Mouse (Mus musculus) hindbrain, embryonic 14.5 days (tissue): ENCODE measurements at regions not wholly inside any gene's neighbourhood (a gene's known extent, or its start where the extent isn't known, plus 50 kb on each side); places are given as distances from the start of the nearest gene placed in this dataset.

Experiments
- ATAC-seq: fragments of 200-750 bp; cut with Nextera tagmentation; 2 replicates; pipeline ENCODE4 v1.8.0; 2017; ENCODE audit warnings: moderate number of reproducible peaks, mild to moderate bottlenecking, moderate TSS enrichment, moderate library complexity; ENCODE audit not compliant: low FRiP score
- DNase-seq: peaks from one replicate; pipeline ENCODE4 v3.0.0-alpha.2; 2015; ENCODE audit warnings: low spot score
- H3K27ac ChIP-seq: fragments of 300-500 bp; sonication (generic); 2 replicates; pipeline ENCODE4 v1.5.1; 2014; ENCODE audit warnings: mild to moderate bottlenecking, moderate library complexity
- H3K27me3 ChIP-seq: fragments of 300-500 bp; sonication (generic); 2 replicates; pipeline ENCODE4 v1.6.1; 2014; ENCODE audit warnings: mild to moderate bottlenecking, low read length, mixed read lengths; ENCODE audit not compliant: control insufficient read depth, insufficient read depth
- H3K36me3 ChIP-seq: fragments of 300-500 bp; sonication (generic); replicated peaks from 2 replicates; pipeline ENCODE4 v1.6.1; 2014; ENCODE audit not compliant: control insufficient read depth, insufficient read depth
- H3K4me1 ChIP-seq: fragments of 300-500 bp; sonication (generic); replicated peaks from 2 replicates; pipeline ENCODE4 v1.6.1; 2014; ENCODE audit warnings: antibody characterized with exemption, low read length, mixed read lengths; ENCODE audit not compliant: control insufficient read depth, insufficient read depth
- H3K4me2 ChIP-seq: fragments of 300-500 bp; sonication (generic); replicated peaks from 2 replicates; pipeline ENCODE4 v1.6.1; 2014; ENCODE audit warnings: mild to moderate bottlenecking, moderate library complexity
- H3K4me3 ChIP-seq: fragments of 300-500 bp; sonication (generic); replicated peaks from 2 replicates; pipeline ENCODE4 v1.5.1; 2014; ENCODE audit warnings: mild to moderate bottlenecking, low read length
- H3K9ac ChIP-seq: fragments of 300-500 bp; sonication (generic); 2 replicates; pipeline ENCODE4 v1.6.1; 2014
- H3K9me3 ChIP-seq: fragments of 300-500 bp; sonication (generic); 2 replicates; pipeline ENCODE4 v1.6.1; 2016; ENCODE audit warnings: low read length; ENCODE audit not compliant: control insufficient read depth
- WGBS: fragments of 180-500 bp; shearing (Covaris S2); extraction: QIAGEN DNeasy Blood & Tissue Kit; methylation state at CpG from one replicate; pipeline ENCODE4 v1.1.7; 2014; 5-methylcytosine and 5-hydroxymethylcytosine counted together

GRCm38 (mm10) chr1:193672681-193673080, 302.6 kb upstream of the Camk1g start:
- Histone ChIP-seq H3K4me2 (no peak overlapping the region), H3K36me3 (no peaks in the 10 kb centered on the region), H3K9ac (no peak overlapping the region), H3K27ac (peak overlapping the region; percentile 55; the same call in 1 of the 2 replicates), H3K4me1 (peaks cover 14% of the 10 kb centered on the region), H3K9me3 (peaks cover 5% of the 10 kb centered on the region; the same call in 1 of the 2 replicates), H3K4me3 (no peak overlapping the region), H3K27me3 (no peaks in the 10 kb centered on the region)
- 70% methylated on average over 3 of the region's 3 CpGs for WGBS
- DNase-seq (no peak), ATAC-seq (no peak)

DNA sequence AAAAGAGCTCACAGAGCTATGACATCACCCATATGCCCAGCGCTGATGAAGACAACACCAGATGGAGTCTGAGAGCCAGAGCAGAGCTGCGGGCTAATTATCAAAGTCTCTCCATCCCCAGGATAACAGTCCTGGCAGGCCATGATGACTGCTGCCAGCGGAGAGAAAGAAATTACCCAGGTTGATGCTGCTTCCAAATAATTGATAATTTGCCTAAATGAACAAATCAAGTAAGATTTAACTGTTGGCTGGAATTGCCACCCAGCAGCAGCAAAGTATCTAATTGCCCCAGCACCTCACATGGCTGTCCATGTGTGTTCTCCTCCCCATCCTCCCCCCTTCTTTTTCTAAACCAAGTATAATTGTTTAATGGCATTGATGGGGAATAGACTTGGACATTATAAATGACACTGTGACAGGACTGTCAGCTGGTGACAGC, 301.7 kb upstream of the Camk1g start:
- Histone ChIP-seq H3K4me2 (no peak overlapping the region), H3K9me3 (peaks cover 5% of the 10 kb centered on the region; the same call in 1 of the 2 replicates), H3K27me3 (no peaks in the 10 kb centered on the region), H3K27ac (no peak overlapping the region), H3K4me1 (peaks cover 10% of the 10 kb centered on the region), H3K9ac (no peak overlapping the region), H3K4me3 (no peak overlapping the region), H3K36me3 (no peaks in the 10 kb centered on the region)
- DNase-seq: no peak
- WGBS: 50% methylated on average over 3 of the region's 3 CpGs
- ATAC-seq: peak; percentile 62; the same call in 1 of the 2 replicates

GRCm38 (mm10) chr1:193671046-193671445, 300.9 kb upstream of the Camk1g start:
- H3K27me3 ChIP-seq: no peaks in the 10 kb centered on the region
- H3K9me3 ChIP-seq: peaks cover 5% of the 10 kb centered on the region; the same call in 1 of the 2 replicates
- H3K9ac ChIP-seq: no peak overlapping the region
- no peak overlapping the region for H3K27ac ChIP-seq
- DNase-seq (no peak), ATAC-seq (no peak)
- WGBS: 94% methylated on average over 1 of the region's 1 CpGs
- H3K36me3 ChIP-seq: no peaks in the 10 kb centered on the region
- no peak overlapping the region for H3K4me3 ChIP-seq
- H3K4me1 ChIP-seq: peaks cover 10% of the 10 kb centered on the region
- H3K4me2 ChIP-seq: no peak overlapping the region

GRCm38 (mm10) chr1:193670008-193670407, 299.9 kb upstream of the Camk1g start:
- DNase-seq: no peak
- H3K4me2 ChIP-seq: no peak overlapping the region
- H3K9me3 ChIP-seq: peaks cover 5% of the 10 kb centered on the region; the same call in 1 of the 2 replicates
- no peaks in the 10 kb centered on the region for H3K36me3 ChIP-seq
- no peak overlapping the region for H3K27ac ChIP-seq
- no peak overlapping the region for H3K4me3 ChIP-seq
- H3K27me3 ChIP-seq: no peaks in the 10 kb centered on the region
- peaks cover 10% of the 10 kb centered on the region for H3K4me1 ChIP-seq
- ATAC-seq: no peak
- H3K9ac ChIP-seq: no peak overlapping the region

DNA sequence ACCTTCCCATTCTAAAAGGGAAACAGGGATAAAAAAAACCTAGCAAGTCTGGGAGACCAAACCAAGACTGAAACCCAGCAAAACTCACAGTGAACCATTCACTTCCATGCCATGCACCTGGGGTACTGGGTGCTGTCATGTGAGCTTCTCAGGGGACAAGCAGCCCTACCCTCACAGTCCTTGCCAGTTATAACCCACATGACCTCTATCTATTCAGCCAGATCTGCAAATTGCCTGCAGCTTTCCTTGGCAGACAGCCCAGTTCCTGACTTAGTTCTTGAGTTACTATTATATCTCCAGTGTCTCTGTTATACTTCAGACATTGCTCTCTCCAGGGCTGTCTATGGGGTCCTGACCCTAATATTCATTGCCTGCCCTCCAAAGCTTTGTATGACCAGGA, 298.7 kb upstream of the Camk1g start:
- Histone ChIP-seq H3K27me3 (no peaks in the 10 kb centered on the region), H3K4me3 (no peak overlapping the region), H3K9ac (no peak overlapping the region), H3K27ac (no peak overlapping the region), H3K36me3 (no peaks in the 10 kb centered on the region), H3K4me2 (no peak overlapping the region), H3K4me1 (peaks cover 10% of the 10 kb centered on the region), H3K9me3 (peaks cover 5% of the 10 kb centered on the region; the same call in 1 of the 2 replicates)
- DNase-seq: no peak
- ATAC-seq: no peak

- Histone ChIP-seq H3K4me2 (no peak overlapping the region), H3K4me3 (no peak overlapping the region), H3K36me3 (no peaks in the 10 kb centered on the region), H3K9ac (no peak overlapping the region), H3K27ac (no peak overlapping the region), H3K9me3 (peaks cover 5% of the 10 kb centered on the region; the same call in 1 of the 2 replicates), H3K27me3 (no peaks in the 10 kb centered on the region), H3K4me1 (no peaks in the 10 kb centered on the region; the same call in 1 of the 2 replicates)
- WGBS: 40% methylated on average over 5 of the region's 5 CpGs
- ATAC-seq: peak; percentile 76; the same call in 1 of the 2 replicates
- no peak for DNase-seq
Measured at GRCm38 (mm10) chr1:193665854-193666253, 295.8 kb upstream of the Camk1g start.

GRCm38 (mm10) chr1:193664569-193664968, 294.5 kb upstream of the Camk1g start:
- ATAC-seq (no peak), DNase-seq (no peak)
- Histone ChIP-seq H3K4me2 (no peak overlapping the region), H3K27me3 (no peaks in the 10 kb centered on the region), H3K9ac (no peak overlapping the region), H3K4me3 (no peak overlapping the region), H3K4me1 (no peaks in the 10 kb centered on the region; the same call in 1 of the 2 replicates), H3K9me3 (peaks cover 4% of the 10 kb centered on the region; the same call in 1 of the 2 replicates), H3K36me3 (no peaks in the 10 kb centered on the region), H3K27ac (no peak overlapping the region)
- 78% methylated on average over 2 of the region's 2 CpGs for WGBS

DNA sequence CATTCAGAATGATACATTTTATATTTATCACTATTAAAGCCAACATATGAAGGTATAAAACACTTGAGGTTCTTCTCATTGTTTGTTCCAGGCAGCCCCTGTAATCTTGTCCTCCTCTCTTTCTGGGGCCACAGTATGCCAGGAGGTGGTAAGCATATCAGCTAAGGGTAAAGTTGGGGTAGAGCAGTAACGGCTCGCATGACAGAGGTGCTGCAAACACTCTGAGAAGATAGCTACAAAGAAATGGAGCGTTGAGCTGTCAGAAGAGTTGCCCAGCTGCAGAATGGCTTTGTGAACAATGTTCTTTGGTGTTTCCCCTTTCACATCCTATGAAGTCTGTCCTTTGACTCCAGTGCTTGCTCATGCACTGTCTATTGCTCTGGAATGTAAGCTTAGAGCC, 293.5 kb upstream of the Camk1g start:
- Histone ChIP-seq H3K36me3 (no peaks in the 10 kb centered on the region), H3K4me1 (no peaks in the 10 kb centered on the region; the same call in 1 of the 2 replicates), H3K27me3 (no peaks in the 10 kb centered on the region), H3K4me3 (no peak overlapping the region), H3K4me2 (no peak overlapping the region), H3K9me3 (no peaks in the 10 kb centered on the region), H3K9ac (no peak overlapping the region), H3K27ac (no peak overlapping the region)
- ATAC-seq (no peak), DNase-seq (no peak)
- WGBS: 89% methylated on average over 3 of the region's 3 CpGs

DNA sequence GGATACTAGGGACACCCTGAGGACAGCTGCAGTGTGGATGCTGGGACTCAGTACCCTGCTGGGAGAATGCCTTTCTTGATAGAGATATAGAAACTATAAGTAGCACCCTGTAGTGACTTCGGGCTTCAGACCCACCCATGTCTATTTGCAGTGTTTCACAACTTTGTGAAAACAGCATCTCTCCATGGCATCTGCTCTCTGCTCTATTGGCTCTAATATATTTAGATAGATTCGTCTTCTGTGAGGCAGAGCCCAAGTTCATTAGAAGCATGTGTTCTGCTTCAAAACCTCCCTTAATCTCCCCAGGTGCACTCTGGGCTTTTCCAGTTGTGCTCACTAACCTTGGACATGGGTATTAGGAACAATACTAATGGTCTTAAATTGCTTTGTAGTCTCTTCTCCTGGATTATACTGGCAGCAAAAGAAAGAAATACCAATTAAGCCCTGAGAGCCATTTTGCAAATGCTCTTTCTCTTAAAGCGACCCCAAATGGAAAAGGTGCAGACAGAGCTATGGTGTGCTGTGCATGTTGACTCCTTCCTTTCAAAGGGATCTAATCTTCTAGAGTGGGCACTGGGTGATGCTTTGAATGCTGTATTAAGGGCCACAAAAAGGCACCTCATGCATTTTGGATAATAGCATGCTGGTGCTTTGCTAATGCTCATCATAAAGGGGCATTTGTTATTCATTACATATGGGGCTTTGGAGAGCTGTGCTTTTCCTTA, 292.2 kb upstream of the Camk1g start:
- Histone ChIP-seq H3K4me2 (no peak overlapping the region), H3K4me3 (no peak overlapping the region), H3K9me3 (no peaks in the 10 kb centered on the region), H3K9ac (no peak overlapping the region), H3K27me3 (no peaks in the 10 kb centered on the region), H3K36me3 (no peaks in the 10 kb centered on the region), H3K27ac (no peak overlapping the region), H3K4me1 (no peaks in the 10 kb centered on the region; the same call in 1 of the 2 replicates)
- DNase-seq: no peak
- WGBS: 61% methylated on average over 3 of the region's 3 CpGs
- no peak for ATAC-seq
